Mouse (Mus musculus): Measurements from ENCODE around the gene Optc. TPM values are rescaled to one million over a fixed set of nuclear protein-coding genes. Genes with fewer than 3 reads are reported as not detected.

Optc gene
- total RNA-seq, 2 experiments from 2014 or later = 0.31 TPM; not detected in 1

DNA sequence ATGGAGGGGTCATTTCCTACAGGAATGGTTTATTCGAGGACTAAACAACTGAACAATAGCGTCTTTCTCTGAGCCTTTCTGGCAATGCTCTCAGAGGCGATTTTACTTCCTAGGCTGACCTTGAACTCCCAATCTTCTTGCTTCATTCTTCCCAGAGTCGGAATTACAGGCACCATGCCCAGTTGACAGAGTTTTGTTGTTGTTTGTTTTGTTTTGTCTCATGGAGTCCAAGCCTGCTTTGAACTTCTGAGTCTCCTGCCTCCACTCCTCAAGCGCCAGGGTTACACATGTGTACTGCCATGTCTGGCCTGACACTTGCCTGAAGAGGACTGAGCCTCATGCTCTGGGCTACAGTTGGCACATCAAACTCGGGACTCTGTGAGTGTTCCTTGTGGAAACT, 5.2 kb upstream of the Optc start:
- Histone ChIP-seq H3K4me3 (no peak overlapping the region), H3K27ac (no peak overlapping the region)
- no peak for DNase-seq (ENCODE audit: low spot score in 2 of 2)
- no peak for TF ChIP-seq CTCF (conservative IDR thresholded peaks at IDR 0.05)

DNA sequence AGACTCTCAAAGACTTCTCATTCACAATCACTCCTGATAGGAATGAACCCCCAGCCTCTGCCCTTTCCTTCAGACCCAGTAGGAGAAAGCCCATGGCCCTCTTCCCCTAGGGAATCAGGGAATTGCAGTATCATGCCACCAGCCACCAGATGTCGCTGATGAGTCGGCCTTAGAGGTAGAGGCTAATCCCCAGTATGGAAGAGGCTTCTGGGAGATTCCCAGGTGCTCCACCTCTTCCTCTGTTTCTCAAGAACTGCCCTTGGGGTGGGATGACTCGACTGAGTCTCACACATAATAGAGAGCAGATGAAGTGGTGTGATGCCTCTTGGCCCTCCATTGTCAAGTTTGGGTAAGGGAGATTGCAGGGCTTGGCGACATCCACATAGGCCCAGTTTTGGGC, 3.7 kb upstream of the Optc start:
- H3K27ac ChIP-seq = no peak overlapping the region
- H3K4me3 ChIP-seq = no peak overlapping the region
- TF ChIP-seq CTCF (conservative IDR thresholded peaks at IDR 0.05) = peak; percentile 96
- peak; percentile 62 to 85 for DNase-seq (ENCODE audit: low spot score in 2 of 2)

DNA sequence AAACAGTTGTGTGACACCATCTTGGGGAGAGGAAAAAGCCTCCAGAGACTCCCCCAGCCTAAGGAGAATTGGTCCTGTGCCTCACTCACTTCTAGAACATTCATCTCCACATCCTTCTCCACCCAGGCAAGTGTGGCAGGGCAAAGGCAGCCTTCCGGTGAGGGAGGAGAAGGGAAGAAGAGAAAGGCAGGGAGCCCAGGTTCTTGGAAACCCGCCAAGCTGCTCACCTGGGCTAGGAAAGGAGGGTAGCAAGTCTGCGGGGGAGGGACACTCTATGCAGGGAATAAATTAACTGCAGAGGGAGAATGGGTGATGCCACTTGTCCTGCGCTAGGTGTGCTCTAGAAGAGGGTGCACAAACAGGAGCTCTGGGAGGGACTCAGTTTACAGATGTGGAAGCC, 3.2 kb upstream of the Optc start:
- H3K27ac ChIP-seq = no peak overlapping the region
- H3K4me3 ChIP-seq = no peak overlapping the region
- DNase-seq (ENCODE audit: low spot score in 2 of 2) = no peak
- TF ChIP-seq CTCF (conservative IDR thresholded peaks at IDR 0.05) = no peak

DNA sequence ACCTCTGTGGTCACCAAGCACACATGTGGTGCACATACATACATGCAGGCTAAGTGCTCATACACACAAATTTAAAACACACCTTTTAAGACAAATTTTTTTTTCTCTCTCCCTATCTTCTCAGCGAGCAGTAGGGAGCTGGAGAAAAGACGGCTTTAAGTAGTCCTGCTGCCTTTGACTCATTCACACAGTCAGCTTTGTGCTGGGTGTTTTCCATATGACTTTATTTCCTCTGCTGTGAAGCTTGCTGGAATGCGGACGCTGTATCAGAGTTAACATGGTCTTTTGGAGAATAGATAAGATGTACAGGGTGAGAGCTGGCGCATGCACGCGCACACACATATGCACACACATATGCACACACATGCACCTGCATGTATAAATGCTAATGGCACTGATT, 2.3 kb upstream of the Optc start:
- H3K4me3 ChIP-seq = no peak overlapping the region
- no peak for DNase-seq (ENCODE audit: low spot score in 2 of 2)
- no peak overlapping the region for H3K27ac ChIP-seq
- no peak for TF ChIP-seq CTCF (conservative IDR thresholded peaks at IDR 0.05)

DNA sequence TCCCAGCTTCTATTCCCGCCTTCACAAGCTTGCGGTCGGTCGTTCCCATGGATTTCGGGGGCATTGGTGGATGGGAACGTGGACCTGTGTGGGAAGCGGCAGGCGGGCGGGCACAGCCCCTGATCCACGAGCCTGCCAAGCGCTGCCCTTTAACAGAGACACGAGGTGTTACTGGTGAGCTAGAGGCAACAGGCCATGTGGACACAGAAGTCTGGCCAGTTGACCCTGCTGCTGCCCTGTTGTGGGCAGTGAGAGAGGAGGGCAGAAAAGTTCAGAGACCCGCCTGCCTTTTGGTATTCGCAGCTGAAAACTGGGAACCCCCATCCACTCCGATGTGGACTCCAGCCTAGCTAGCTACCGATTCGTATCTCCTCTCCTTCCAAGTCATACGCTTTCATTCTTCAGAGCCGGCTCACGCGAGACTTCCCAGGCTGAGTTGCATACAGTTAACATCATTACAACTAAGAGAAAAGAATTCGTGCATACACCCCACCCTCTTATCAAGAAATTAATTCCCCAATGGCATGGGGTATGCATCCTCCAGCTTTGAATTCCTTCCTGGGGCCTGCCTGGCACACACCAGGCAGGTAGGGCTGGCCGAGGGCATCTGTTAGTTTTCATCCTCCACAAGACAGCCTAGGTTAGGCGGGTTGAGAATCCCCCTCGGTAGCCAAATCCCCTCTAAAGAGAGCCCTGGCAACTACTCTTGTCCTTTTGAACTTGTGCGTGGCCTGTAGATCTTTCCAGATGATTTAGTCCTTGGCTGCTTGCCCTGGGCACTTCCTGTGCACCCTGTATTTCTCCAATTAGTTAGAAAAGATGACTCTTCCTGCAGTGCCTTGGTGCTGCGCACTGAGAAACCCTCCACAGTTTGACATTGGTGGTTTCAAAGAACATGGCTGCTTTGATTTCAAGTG, 1.1 kb upstream of the Optc start:
- H3K4me3 ChIP-seq = peak overlapping the region; percentile 50
- no peak for TF ChIP-seq CTCF (conservative IDR thresholded peaks at IDR 0.05)
- DNase-seq (ENCODE audit: low spot score in 2 of 2) = no peak
- peak overlapping the region; percentile 78 for H3K27ac ChIP-seq

DNA sequence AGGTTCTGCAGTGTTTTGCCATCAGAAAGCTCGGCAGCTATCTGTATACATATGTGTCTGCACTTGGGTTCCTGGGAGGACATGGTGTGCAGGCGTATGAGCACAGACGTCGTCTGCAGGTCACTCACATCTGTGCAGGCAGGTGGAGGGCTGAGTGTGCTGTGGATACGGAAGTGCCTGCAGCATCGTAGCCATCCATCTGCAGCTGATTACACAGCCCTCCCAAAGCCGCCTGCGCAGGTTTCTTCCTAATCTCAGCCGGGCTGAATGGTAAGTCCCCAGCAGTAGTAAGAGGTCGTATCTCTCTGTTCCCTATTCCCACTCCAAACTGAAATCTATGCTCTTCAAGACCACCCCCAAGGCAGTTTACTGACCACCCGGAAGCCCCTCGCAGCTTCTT, 1.4 kb downstream of the Optc start:
- no peak for DNase-seq (ENCODE audit: low spot score in 2 of 2)
- Histone ChIP-seq H3K27ac (no peak overlapping the region), H3K4me3 (no peak overlapping the region)
- no peak for TF ChIP-seq CTCF (conservative IDR thresholded peaks at IDR 0.05)

DNA sequence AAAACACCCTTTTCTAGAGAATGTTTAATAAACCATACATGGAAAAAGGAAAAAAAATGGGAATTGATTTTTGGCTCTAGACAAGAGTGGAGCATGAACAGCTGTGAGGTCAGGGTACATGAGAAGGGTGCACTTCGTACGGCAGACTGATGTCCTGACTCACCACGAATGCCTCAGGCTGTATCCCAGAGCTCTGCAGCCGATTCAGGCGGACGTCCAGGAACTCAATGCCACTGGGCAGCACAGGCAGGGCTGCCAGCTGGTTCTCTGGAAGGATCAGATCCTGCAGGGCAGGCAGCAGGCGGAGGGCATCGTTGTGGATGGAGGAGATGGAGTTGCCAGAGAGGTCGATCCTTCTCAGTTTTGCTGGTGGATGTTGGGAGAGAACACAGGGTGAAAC, 7.0 kb downstream of the Optc start:
- no peak for TF ChIP-seq CTCF (conservative IDR thresholded peaks at IDR 0.05)
- Histone ChIP-seq H3K4me3 (no peak overlapping the region), H3K27ac (no peak overlapping the region)
- DNase-seq (ENCODE audit: low spot score in 2 of 2) = no peak

DNA sequence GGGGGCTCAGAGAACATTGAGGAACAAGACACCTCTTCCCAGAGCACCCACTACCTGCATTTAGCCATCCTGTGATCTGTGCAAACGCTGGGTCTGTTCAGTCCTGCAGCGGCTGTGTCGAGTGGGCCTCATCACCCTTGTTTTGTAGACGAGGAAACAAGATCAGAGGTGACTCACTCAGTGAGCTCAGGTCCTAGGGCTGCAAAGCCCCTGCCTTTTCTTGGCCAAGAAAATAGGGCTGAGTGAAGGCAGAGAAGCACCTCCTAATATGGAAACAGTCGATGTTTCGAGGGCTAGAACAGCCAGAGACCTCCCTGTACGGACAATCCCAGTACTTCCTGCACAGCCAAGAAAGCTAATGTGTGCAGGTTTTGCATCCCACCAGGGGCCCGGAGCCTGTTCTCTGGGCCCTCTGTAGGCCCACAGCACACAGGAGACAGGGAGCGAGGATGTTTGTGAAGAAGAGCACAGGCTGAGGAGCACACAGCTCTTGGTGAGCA, 8.7 kb downstream of the Optc start:
- no peak for DNase-seq (ENCODE audit: low spot score in 2 of 2)
- TF ChIP-seq CTCF (conservative IDR thresholded peaks at IDR 0.05) = no peak
- Histone ChIP-seq H3K4me3 (no peak overlapping the region), H3K27ac (no peak overlapping the region)

DNA sequence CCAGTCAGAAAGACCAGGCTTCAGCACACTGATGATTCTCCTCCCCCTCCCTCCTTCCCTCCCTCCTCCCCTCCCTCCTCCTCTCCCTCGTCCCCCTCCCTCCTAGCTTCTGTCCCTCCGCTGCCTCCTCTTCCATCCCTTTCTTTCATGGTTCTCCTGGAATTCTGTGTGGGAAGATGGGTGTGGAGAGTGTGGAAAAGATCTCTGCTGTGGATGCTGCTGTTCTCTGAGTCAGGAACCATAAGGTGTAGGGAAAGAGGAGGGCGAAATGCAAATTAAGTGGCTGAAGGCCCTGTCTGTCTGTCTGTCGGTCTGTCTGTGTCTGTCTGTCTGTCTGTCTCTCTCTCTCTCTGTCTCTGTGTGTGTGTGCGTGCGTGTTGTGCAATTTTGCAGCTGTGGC, 10.5 kb downstream of the Optc start:
- no peak for TF ChIP-seq CTCF (conservative IDR thresholded peaks at IDR 0.05)
- H3K4me3 ChIP-seq = no peak overlapping the region

DNA sequence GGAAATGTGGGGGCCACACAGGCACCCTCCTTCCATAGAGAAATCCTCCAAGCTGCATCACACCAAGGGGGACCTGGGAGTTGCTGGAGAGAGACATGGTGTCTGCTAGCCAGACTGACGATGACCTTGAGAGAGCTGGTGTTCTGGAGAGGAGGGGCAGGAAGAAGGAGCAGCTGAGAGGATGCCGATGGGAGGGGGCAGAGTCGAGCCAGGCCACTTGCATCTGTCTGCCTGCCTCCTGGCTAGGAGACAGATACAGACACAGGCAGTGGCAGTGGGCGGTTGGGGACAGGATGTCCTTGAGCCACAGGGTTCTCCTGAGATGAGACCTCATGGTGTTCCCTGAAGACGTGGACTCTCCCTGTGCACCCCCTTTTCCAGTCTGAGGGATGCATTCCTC, 16.3 kb downstream of the Optc start:
- Histone ChIP-seq H3K27ac (no peak overlapping the region), H3K4me3 (no peak overlapping the region)
- DNase-seq (ENCODE audit: low spot score in 2 of 2) = no peak
- no peak for TF ChIP-seq CTCF (conservative IDR thresholded peaks at IDR 0.05)

More for the DNA sequence above, 10.5 kb downstream of the Optc start:
- no peak overlapping the region for H3K27ac ChIP-seq
- DNase-seq (ENCODE audit: low spot score in 2 of 2) = no peak

DNA sequence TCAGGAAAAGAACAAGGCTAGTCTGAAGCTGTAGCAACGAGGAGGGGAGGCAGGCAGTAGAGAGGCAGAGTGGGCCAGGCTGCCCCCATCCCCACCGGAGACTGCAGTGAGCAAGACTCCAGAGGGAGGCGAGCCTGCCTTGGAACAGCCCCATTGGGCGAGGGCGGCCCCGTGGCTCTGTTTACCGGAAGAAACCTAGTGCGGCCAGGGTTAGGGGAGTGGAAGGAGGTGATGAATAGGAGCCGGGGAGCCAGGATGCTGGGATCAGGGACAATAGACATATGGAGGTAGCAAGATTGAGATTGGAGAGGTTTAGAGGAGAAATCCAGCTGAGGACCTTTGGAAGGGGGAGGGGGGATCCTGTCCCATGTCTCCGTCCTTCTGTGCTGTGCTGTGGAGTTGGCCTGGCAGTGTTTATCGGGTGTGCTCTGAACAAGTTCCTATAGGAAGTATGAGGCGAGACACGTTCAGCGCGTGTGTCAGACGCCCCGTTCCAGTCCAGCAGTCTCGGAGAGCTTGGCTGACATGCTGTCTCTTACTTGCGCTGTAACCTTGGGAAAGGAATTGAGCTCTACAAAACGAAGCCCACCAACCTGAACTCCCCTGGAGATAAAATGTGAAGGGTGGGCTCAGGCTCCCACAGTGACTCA, 17.7 kb downstream of the Optc start:
- Histone ChIP-seq H3K27ac (no peak overlapping the region), H3K4me3 (peak overlapping the region; percentile 26; the same call in 1 of the 2 replicates)
- DNase-seq (ENCODE audit: low spot score in 2 of 2) = no peak
- no peak for TF ChIP-seq CTCF (conservative IDR thresholded peaks at IDR 0.05)

DNA sequence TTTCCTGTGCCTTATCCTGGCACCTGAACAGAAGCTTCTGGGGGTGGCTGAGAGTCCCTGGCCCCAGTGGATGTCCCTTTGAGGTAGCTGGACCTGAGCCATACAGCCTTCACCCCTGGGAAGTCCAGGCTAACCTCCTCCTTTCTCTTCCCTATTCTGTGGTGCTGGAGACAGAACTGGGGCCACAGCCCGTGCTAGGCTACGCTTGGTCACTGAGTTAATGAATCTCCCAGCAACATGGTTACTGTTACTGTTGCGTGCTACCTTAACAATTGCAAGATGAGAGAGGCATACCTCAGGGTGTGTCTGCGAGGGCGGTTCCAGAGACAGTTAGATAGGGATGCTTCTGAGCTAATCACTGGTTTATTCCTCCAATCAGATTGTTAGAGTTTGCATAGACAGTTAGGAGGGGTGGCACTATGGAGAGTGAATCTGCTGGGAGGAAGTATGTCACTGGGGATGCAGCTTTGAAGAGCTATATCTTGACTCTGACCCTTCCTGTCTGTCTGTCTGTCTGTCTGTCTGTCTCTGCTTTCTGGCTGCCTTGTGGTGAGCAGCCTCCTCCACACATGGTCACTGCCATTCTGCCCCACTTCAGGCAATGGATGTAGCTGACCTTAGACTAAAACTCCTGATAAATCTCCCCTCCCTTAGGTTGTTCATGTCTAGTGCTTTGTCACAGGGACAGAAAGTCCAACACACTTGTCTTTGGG, 20.1 kb downstream of the Optc start:
- H3K27ac ChIP-seq = peak overlapping the region; percentile 77; the same call in 1 of the 2 replicates
- TF ChIP-seq CTCF (conservative IDR thresholded peaks at IDR 0.05) = no peak
- no peak overlapping the region; the same call in 1 of the 2 replicates for H3K4me3 ChIP-seq
- no peak for DNase-seq (ENCODE audit: low spot score in 2 of 2)

DNA sequence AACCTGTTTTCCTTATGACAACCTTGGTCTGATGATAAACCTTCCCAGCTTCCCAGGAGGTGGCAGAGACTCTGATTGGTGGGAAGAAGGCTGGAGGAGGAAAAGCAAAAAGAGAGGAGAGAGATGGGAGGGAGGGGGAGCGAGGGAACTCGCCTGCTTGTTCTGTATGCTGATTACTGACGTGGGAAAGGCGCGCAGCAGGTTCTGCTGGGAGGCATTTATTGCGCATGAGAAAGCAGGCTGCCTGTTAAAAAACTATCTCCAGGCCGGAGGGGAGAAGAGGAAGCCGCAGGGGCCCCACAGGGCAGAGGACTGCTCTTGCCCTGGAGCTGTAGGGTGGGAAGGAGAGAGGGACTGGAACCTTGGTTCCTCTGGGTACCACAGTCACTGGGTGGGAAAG, 20.8 kb downstream of the Optc start:
- peak; percentile 65 to 82 for DNase-seq (ENCODE audit: low spot score in 2 of 2)
- peak overlapping the region; percentile 38 for H3K4me3 ChIP-seq
- no peak for TF ChIP-seq CTCF (conservative IDR thresholded peaks at IDR 0.05)
- peak overlapping the region; percentile 77 for H3K27ac ChIP-seq

Data from layer of hippocampus, adult 2 months (tissue).